Mouse (Mus musculus): ENCODE results near the gene Sohlh1.

DNA sequence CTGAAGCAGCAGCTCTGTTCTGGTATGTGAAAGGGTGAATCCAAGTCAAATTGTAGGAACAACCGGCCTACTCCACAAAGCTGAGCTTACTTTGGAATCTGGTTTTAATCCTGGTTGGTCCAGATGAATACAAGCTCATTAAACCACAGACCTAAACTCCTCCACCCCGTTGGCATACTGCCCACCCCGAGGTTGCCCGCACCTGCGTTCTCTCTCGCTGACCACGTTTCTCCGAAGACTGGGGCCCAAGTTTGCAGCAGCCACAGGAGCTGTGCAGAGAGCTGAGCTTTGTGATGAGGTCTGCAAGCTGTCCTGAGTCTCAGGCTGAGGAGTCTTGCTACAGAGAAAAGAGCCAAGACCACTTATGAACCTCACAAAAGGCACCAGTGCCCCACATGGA lies 532 bp downstream of the Sohlh1 start:
- TF ChIP-seq POLR2A (IDR thresholded peaks at IDR 0.05; ENCODE audit: control insufficient read depth, low read depth, low read length) = no peak
- no peak for TF ChIP-seq CTCF (IDR thresholded peaks at IDR 0.05; ENCODE audit: control insufficient read depth, insufficient read depth, insufficient replicate concordance, low read depth, low read length)
